Mouse (Mus musculus) layer of hippocampus, postnatal 36 days (tissue): Measurements from ENCODE around the gene Scml4. TPM values are rescaled to one million over a fixed set of nuclear protein-coding genes. Genes with fewer than 3 reads are reported as not detected.
A peak's percentile ranks its signal among the peaks of the same experiment; 100 is the strongest.

Source experiments
- DNase-seq, 2 experiments: peaks; one replicate each; pipeline ENCODE4 v3.0.0; 2022
- total RNA-seq, 2 experiments: library from RNA; stranded (reverse); gene quantifications; 2 replicates each; pipeline ENCODE4 v1.2.3; 2021

Gene Scml4
- total RNA-seq, 2 experiments from 2014 or later: 4.4 to 5.1 TPM

GRCm38 (mm10) chr10:42862102-42862740, 2.1 kb downstream of the Scml4 start:
- DNase-seq: no peak

DNA sequence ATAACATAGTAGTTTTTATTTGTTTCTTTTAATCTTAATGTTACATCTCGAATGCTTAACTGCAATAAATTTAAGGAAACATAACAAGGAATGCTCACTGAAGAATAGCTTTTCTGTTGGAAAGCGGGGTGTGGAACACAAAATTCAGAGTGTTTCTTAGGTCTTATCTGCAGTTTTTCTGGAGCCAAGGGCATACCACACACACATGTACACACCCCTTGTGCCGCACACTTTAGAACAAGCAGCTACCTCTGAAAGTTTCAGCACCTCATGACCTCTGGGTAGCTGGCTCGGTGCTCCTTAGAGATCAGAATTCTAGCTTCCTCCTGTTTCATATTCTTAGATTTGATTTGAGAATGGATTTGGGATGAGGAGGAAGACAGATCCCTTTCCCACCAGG, 2.6 kb downstream of the Scml4 start:
- no peak for DNase-seq

GRCm38 (mm10) chr10:42863621-42864391, 3.6 kb downstream of the Scml4 start:
- peak; percentile 18 to 38 for DNase-seq

GRCm38 (mm10) chr10:42864696-42865095, 4.5 kb downstream of the Scml4 start:
- DNase-seq: no peak

- DNase-seq: no peak
Observed at GRCm38 (mm10) chr10:42868416-42868815, 8.2 kb downstream of the Scml4 start.

- DNase-seq: no peak
Observed at GRCm38 (mm10) chr10:42869467-42869866, 9.3 kb downstream of the Scml4 start.

DNA sequence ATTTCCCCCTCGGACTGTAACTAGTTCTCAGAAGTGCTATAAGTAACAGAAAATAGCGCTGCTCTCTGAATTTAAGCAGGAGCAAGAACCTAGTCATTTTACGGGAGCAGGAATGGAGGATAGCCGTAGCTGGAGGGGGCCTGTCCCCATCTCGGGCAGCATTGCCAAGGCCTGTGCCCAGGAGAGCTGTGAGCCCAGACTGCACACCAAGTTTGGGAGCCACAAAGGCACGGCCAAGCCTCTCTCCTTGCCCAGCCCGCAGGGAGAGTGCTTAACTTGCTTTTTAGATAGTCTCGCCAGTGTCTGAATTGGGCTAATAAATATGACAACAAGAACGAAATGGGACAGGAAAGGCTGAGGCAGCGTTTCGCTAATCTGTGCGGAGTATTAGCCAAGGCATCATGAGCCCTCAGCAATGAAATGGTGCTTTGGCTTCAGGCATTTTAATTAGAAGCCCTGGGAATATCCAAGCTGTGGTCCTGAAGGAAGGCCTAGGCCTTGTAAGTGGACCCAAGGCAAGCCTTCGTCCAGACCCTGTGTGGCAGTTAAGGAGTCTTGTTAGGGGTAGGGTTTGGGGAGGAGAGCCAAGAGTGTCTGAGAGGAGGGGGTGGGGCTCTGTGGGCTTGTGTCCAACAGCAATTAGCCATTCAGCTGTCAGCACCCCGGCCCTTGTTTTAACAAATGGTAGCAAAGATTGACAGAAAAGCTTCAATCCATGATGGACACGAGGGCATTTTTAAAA, 12.3 kb downstream of the Scml4 start:
- no peak for DNase-seq

DNA sequence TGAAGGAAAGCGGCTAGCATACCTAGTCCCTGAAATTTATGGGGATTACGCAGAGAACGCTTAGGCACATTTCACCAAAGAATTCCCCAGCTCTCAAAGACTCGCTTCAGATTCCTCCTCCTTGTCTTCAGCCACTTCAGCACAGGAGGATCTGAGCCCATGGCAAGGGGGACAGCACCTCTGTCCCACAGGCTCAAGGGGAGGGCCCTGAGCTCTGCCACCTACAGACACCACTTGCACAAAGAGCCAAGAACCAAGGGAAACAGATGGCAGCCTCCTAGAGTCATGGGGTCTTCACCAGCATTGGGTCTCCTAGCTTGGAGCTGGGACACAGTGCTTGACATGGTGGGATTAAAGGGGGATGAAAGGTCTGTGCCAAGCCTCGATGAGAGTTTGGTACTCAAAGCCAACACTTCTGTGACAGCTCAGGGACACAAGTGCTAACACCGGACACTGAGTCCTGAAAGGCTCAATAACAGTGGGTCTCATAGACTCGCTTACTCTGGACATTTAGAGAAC, 13.0 kb downstream of the Scml4 start:
- DNase-seq: no peak

- no peak for DNase-seq
Observed at GRCm38 (mm10) chr10:42876172-42876571, 16.0 kb downstream of the Scml4 start.

- DNase-seq: no peak
Observed at GRCm38 (mm10) chr10:42879269-42879681, 19.1 kb downstream of the Scml4 start.

DNA sequence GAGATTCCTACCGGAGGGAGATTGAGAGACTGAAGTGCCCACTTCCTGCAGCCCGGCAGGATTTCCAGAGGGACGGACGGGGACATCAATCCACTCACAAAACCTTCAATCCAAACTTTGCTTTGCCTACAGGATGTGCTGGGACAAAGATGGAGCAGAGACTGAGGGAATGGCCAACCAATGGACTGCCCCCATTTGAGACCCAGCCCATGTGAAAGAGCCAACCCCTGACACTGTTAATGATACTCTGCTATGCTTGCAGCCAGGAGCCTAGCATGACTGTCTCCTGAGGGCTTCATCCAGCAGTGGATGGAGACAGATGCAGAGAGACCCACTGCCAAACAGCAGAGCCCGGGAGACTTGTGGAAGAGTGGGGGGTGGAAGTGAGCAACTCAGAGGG, 19.5 kb downstream of the Scml4 start:
- DNase-seq: no peak

DNA sequence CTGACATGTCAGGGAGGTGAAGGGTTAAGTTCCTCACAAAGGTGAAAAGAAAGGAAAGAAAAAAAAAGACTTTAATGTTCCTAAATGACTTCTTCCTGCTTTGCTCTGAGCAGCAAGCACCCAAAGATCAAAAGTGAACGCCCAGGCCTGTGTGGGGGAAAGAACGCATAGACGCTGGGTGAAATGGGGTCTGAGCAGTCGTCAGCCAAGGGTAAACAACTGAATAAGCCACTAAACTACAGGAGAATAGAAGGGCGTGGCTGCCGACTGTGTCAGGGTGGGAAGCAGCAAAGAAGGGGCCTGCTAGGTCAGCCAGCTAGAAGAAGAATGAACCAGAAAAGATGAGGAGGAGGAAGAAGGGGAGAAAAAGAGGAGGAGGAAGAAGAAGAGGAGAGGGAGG, 26.9 kb downstream of the Scml4 start:
- DNase-seq: no peak

DNA sequence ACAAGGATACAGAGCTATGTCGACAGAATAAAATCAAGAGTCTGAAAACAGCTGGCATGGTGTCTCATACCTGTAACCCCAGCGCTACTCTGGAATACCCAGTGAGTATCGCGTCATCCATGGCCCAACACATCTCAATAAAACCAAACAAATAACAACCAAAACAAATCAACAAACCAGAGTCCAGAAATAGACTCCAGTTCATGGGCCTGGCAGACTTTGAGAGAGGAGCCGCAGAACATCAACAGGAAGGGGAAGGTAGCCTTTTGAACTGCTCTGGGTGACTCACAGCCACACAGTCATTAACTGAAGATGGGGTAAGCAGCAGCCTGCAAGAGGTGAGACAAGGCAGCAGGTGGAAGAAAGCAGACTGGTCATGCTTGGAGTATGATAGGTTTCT, 28.1 kb downstream of the Scml4 start:
- DNase-seq: no peak

DNA sequence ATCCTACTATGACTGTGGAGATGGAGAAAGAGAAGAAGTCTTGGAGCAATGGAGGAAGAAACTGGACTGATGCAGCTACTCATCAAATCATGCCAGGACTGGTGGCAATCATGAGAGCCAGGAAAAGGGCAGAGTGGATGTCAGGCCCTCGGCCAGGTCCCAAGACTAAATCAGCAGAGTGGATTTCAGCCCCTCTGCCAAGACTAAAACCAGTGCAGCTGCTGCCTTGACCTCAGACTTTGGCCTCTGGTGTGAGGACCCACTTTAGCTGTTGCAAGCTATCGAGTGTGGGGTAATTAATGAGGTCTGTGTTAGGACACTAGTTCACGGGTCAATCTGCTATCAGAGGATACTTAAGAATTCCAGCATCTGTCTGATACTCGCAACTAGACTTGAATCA, 30.2 kb downstream of the Scml4 start:
- no peak for DNase-seq

DNA sequence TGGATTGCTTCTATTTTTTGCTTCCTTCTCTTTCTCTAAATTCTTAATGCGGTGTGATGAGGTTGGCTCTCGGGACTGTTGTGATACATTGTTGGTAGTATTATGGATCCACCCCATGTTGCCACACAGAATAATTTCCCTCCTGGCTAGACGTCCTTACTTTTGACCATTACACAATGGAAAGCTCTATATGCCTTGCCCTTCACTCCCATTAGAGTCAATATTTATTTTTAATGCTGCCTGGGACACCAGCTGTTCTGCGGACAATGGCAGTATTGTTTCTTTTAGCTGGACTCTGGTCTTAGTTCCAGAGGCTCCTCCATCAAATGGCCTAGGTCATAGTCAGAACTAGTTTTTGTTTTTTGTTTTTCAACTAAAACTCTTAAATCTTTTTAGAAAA, 32.1 kb downstream of the Scml4 start:
- DNase-seq: no peak

DNA sequence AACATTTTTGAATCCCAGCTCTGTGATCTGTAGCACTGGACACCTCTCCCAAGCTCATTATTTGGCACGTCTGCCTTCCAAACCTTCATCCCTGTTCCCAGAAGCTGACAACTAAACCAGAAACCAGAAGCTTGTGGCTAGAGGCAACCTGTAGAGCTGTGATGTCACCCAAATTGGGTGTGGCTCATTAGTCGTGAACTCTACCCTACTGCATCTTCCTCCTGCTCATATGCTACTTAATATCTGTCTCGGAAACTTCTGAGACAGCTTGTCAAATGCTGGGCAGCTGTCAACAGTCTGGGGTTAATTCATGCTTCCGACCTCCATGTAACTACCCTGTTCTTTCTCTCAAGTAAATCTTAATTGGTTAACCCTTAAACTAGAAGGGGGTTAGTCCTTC, 32.8 kb downstream of the Scml4 start:
- DNase-seq: no peak

GRCm38 (mm10) chr10:42893857-42894256, 33.7 kb downstream of the Scml4 start:
- DNase-seq: no peak

DNA sequence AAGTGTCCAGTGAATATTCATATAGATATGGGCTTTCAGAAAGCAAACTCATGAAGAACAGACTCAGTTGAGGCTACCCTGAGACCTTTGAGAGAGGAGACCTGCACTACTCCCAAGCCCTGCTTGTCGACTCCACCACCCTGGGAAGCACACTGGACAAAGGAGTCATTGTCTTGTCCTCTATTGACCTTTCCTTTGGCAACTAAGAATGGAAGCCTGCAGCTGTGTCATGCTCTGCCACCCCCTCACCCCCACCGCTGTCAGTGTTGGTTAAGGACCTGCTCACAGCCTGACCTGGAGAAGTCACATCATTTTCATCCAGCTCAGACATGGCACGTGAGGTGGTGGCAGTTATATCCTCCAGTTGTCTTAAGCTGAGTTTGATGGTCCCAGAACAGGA, 34.1 kb downstream of the Scml4 start:
- DNase-seq: no peak

GRCm38 (mm10) chr10:42894696-42895095, 34.5 kb downstream of the Scml4 start:
- DNase-seq: no peak

DNA sequence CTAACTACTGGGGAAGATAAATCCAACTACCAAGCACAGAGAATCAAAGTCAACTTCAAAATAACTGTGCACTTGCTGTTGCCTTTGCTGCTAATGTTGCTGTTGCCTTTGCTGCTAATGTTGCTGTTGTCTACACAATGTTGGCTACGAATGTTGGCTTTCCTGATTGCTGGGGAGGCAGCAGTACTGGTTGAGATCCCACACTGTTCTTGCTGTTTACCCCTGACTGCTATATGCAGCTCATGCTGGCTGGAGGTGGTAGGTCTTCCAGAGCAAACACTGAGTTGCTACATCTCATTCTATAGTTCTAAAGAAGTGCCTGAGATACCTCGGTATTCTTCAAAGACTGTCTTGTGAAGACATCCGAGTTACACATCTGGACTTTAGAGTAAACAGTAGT, 36.5 kb downstream of the Scml4 start:
- no peak for DNase-seq

- DNase-seq: no peak
Observed at GRCm38 (mm10) chr10:42897166-42897565, 37.0 kb downstream of the Scml4 start.

- DNase-seq: no peak
Observed at GRCm38 (mm10) chr10:42897632-42898031, 37.5 kb downstream of the Scml4 start.

GRCm38 (mm10) chr10:42901361-42901760, 41.2 kb downstream of the Scml4 start:
- DNase-seq: no peak
